Comparison of ENCODE assay signal across 28 mouse cellular contexts in genomic region chr11:87697131-87697682, GRCm38 (mm10). TPM values are rescaled to one million over a fixed set of nuclear protein-coding genes. Genes with fewer than 3 reads are reported as not detected.
DNase-seq lines count a peak whose midpoint lies in the region; ATAC-seq and TF ChIP-seq lines count a peak whose summit lies in the region.
"Had no signal": no experiment of that assay in that cellular context is flagged by ENCODE, and none has a peak within 500 bp of the region (broad histone marks: within the 10 kb centered on the region; RNA-seq: fewer than 3 reads in every experiment).

No protein-coding gene starts in this region.

- H3K4me1 ChIP-seq in lung, embryonic 16.5 days (replicated peaks; ENCODE audit: control insufficient read depth, insufficient read depth, low read length) = peaks cover 14% of the 10 kb centered on the region
- no peaks in the 10 kb centered on the region for H3K4me1 ChIP-seq in lung, adult 2 months (ENCODE audit: control insufficient read depth, insufficient read depth, low read length)
- H3K4me1 ChIP-seq in intestine, embryonic 14.5 days (replicated peaks; ENCODE audit: control insufficient read depth, insufficient read depth, low read length) = no peaks in the 10 kb centered on the region
- H3K4me1 ChIP-seq in stomach, embryonic 14.5 days (ENCODE audit: control insufficient read depth, insufficient read depth, low read length) = no peaks in the 10 kb centered on the region
- H3K4me1 ChIP-seq: forebrain, embryonic 12.5 days; hindbrain, embryonic 12.5 days; midbrain, embryonic 10.5 days had no signal

- no peak overlapping the region; the same call in 1 of the 2 replicates for H3K9ac ChIP-seq in lung, embryonic 16.5 days (ENCODE audit: low read length)
- H3K9ac ChIP-seq in intestine, embryonic 14.5 days (ENCODE audit: low read length) = no peak overlapping the region
- H3K9ac ChIP-seq in stomach, embryonic 14.5 days (replicated peaks; ENCODE audit: low read depth, low read length) = no peak overlapping the region
- H3K9ac ChIP-seq: embryonic facial prominence, embryonic 13.5 days; forebrain, embryonic 12.5 days; heart, embryonic 13.5 days; hindbrain, embryonic 12.5 days had no signal

- peak; percentile 66 for ATAC-seq in lung, embryonic 16.5 days (ENCODE audit: low read depth)
- ATAC-seq in intestine, embryonic 14.5 days (replicated peaks; ENCODE audit: low FRiP score, low TSS enrichment, low read depth) = peak; percentile 93
- peak; percentile 85 for ATAC-seq in stomach, embryonic 14.5 days (ENCODE audit: insufficient number of reproducible peaks, insufficient read depth, low FRiP score, low read depth)
- ATAC-seq: activated CD4-positive, CD25-positive, alpha-beta regulatory T cell, adult 4 months had no signal

- no peaks in the 10 kb centered on the region for H3K27me3 ChIP-seq in lung, embryonic 16.5 days (ENCODE audit: control insufficient read depth, insufficient read depth, low read depth, low read length)
- H3K27me3 ChIP-seq in intestine, embryonic 14.5 days (replicated peaks; ENCODE audit: control insufficient read depth, insufficient read depth, low read length) = no peaks in the 10 kb centered on the region
- H3K27me3 ChIP-seq in stomach, embryonic 14.5 days (ENCODE audit: control insufficient read depth, insufficient read depth, low read length) = no peaks in the 10 kb centered on the region
- H3K27me3 ChIP-seq: CH12.LX; embryonic facial prominence, embryonic 13.5 days; forebrain, embryonic 12.5 days; heart, embryonic 13.5 days; hindbrain, embryonic 12.5 days had no signal

- H3K4me3 ChIP-seq in lung, embryonic 16.5 days (ENCODE audit: low read length) = no peak overlapping the region
- no peak overlapping the region for H3K4me3 ChIP-seq in lung, adult 2 months (replicated peaks; ENCODE audit: extremely low read depth, low read depth, low read length)
- H3K4me3 ChIP-seq in intestine, embryonic 14.5 days (ENCODE audit: low read depth, low read length) = no peak overlapping the region
- H3K4me3 ChIP-seq in stomach, embryonic 14.5 days (ENCODE audit: low read depth, low read length) = no peak overlapping the region
- H3K4me3 ChIP-seq: embryonic facial prominence, embryonic 13.5 days; erythroblast, embryonic 14.5 days; forebrain, embryonic 12.5 days; heart, adult 2 months; heart, embryonic 13.5 days; hindbrain, embryonic 12.5 days; midbrain, embryonic 10.5 days had no signal

- H3K4me2 ChIP-seq in lung, embryonic 16.5 days (ENCODE audit: low read depth, low read length) = no peak overlapping the region; the same call in 1 of the 2 replicates
- H3K4me2 ChIP-seq in intestine, embryonic 14.5 days (ENCODE audit: low read length) = no peak overlapping the region
- H3K4me2 ChIP-seq in stomach, embryonic 14.5 days (replicated peaks; ENCODE audit: low read depth, low read length) = no peak overlapping the region
- H3K4me2 ChIP-seq: embryonic facial prominence, embryonic 13.5 days; forebrain, embryonic 12.5 days; heart, embryonic 13.5 days; hindbrain, embryonic 12.5 days had no signal

- H3K9me3 ChIP-seq in lung, embryonic 16.5 days (ENCODE audit: control insufficient read depth, low read length) = no peaks in the 10 kb centered on the region
- H3K9me3 ChIP-seq in intestine, embryonic 14.5 days (ENCODE audit: control insufficient read depth, low read length) = no peaks in the 10 kb centered on the region
- H3K9me3 ChIP-seq in stomach, embryonic 14.5 days (ENCODE audit: control insufficient read depth, low read depth, low read length) = no peaks in the 10 kb centered on the region
- H3K9me3 ChIP-seq: embryonic facial prominence, embryonic 13.5 days; forebrain, embryonic 12.5 days; G1E; heart, embryonic 13.5 days; hindbrain, embryonic 12.5 days; midbrain, embryonic 10.5 days had no signal

- H3K36me3 ChIP-seq in lung, embryonic 16.5 days (ENCODE audit: control insufficient read depth, insufficient read depth, low read length) = no peaks in the 10 kb centered on the region
- H3K36me3 ChIP-seq in intestine, embryonic 14.5 days (ENCODE audit: control insufficient read depth, insufficient read depth, low read length) = no peaks in the 10 kb centered on the region
- H3K36me3 ChIP-seq in stomach, embryonic 14.5 days (ENCODE audit: control insufficient read depth, insufficient read depth, low read length) = no peaks in the 10 kb centered on the region
- H3K36me3 ChIP-seq: embryonic facial prominence, embryonic 13.5 days; forebrain, embryonic 12.5 days; heart, embryonic 13.5 days; hindbrain, embryonic 12.5 days; midbrain, embryonic 10.5 days had no signal

- TF ChIP-seq POLR2A in lung, adult 2 months (IDR thresholded peaks at IDR 0.05; ENCODE audit: borderline replicate concordance, extremely low read depth, low read depth, low read length) = no peak

- WGBS in lung, embryonic 16.5 days = 43% methylated on average over 14 of the region's 14 CpGs
- WGBS in lung, adult 2 months = 60% methylated on average over 14 of the region's 14 CpGs
- WGBS in intestine, embryonic 14.5 days = 50% methylated on average over 14 of the region's 14 CpGs
- 28% methylated on average over 14 of the region's 14 CpGs for WGBS in large intestine, adult 2 months
- WGBS in stomach, embryonic 14.5 days = 52% methylated on average over 14 of the region's 14 CpGs

- DNase-seq in lung, adult 2 months = no peak
- DNase-seq in intestine, embryonic 14.5 days (ENCODE audit: low spot score) = no peak
- DNase-seq in large intestine, adult 2 months (ENCODE audit: low read depth, low spot score) = peak; percentile 96
- no peak for DNase-seq in cerebellum, adult 11-12 months
- no peak for DNase-seq in natural killer cell, adult 2 months (ENCODE audit: low spot score in 2 of 2)
- no peak for DNase-seq in cerebellum, postnatal 14 days
- DNase-seq: adrenal gland, adult 8-10 months; cerebellum, adult 2 months; cerebellum, postnatal 36 days; embryo, embryonic 11 days; gastrocnemius, postnatal 25 days; heart, adult 2 months; heart, postnatal 14 days; kidney, postnatal 25 days; right cerebral cortex, postnatal 25 days; thymus, adult 2 months had no signal

- H3K27ac ChIP-seq in lung, embryonic 16.5 days (ENCODE audit: low read length) = peak overlapping the region; percentile 84
- H3K27ac ChIP-seq in intestine, embryonic 14.5 days (ENCODE audit: low read depth) = 0 out of 2 replicates have a peak overlapping the region, but pooled peaks have one; percentile 1
- H3K27ac ChIP-seq in stomach, embryonic 14.5 days (ENCODE audit: low read length) = peak overlapping the region; percentile 34; the same call in 1 of the 2 replicates
- H3K27ac ChIP-seq: embryonic facial prominence, embryonic 13.5 days; forebrain, embryonic 12.5 days; heart, adult 2 months; heart, embryonic 13.5 days; hindbrain, embryonic 12.5 days; macrophage; midbrain, embryonic 10.5 days had no signal

- no peak for TF ChIP-seq CTCF in lung, adult 2 months (IDR thresholded peaks at IDR 0.05; ENCODE audit: insufficient read depth, low read length)

RNA-seq across cellular contexts. Expression of gene Rnf43, which starts 34.7 kb away (rescaled TPM):
- 15.8 and 16.5 TPM in 2 replicates for polyA plus RNA-seq in lung, embryonic 16.5 days (2015; fragmentation: Nextera tagmentation; extraction: Ambion mirVana)
- polyA plus RNA-seq in lung, adult 2 months (2012; rRNA removed) = 10.5 and 12.6 TPM in 2 replicates
- polyA plus RNA-seq in intestine, embryonic 14.5 days (2014; fragmentation: Nextera tagmentation; extraction: Ambion mirVana) = 18.9 and 22.2 TPM in 2 replicates
- 11.2 and 16.2 TPM in 2 replicates for polyA plus RNA-seq in large intestine, adult 2 months (2012; rRNA removed)
- polyA plus RNA-seq in stomach, embryonic 14.5 days (2014; fragmentation: Nextera tagmentation; extraction: Ambion mirVana) = 19.7 and 20.2 TPM in 2 replicates

RNA-seq across cellular contexts. Expression of gene Supt4a, which starts 40.1 kb away (rescaled TPM):
- 143 and 167 TPM in 2 replicates for polyA plus RNA-seq in lung, embryonic 16.5 days (2015; fragmentation: Nextera tagmentation; extraction: Ambion mirVana)
- polyA plus RNA-seq in lung, adult 2 months (2012; rRNA removed) = 44.7 and 73.4 TPM in 2 replicates
- 146 and 151 TPM in 2 replicates for polyA plus RNA-seq in intestine, embryonic 14.5 days (2014; fragmentation: Nextera tagmentation; extraction: Ambion mirVana)
- polyA plus RNA-seq in large intestine, adult 2 months (2012; rRNA removed) = 67.4 and 76.6 TPM in 2 replicates
- 133 and 151 TPM in 2 replicates for polyA plus RNA-seq in stomach, embryonic 14.5 days (2014; fragmentation: Nextera tagmentation; extraction: Ambion mirVana)

Comparison
In these comparisons a context has a peak if more than half of its experiments do, and no peak if none do; other contexts are left out.
1. H3K27ac ChIP-seq: peak in every context shown above with its lines; median percentile 84 in lung, embryonic 16.5 days; 34 in stomach, embryonic 14.5 days; 1 in intestine, embryonic 14.5 days.